Mouse (Mus musculus): ENCODE measurements around the gene Prpf19. TPM values are rescaled to one million over a fixed set of nuclear protein-coding genes. Genes with fewer than 3 reads are reported as not detected.
A peak's percentile ranks its signal among the peaks of the same experiment; 100 is the strongest.

Gene Prpf19
- polyA plus RNA-seq, 1 experiment from 2014 or later: 13.6 TPM

- peaks cover 35% of the 10 kb centered on the region for H3K27me3 ChIP-seq
- H3K4me2 ChIP-seq: peak overlapping the region; percentile 62
- peak overlapping the region; percentile 21; the same call in 1 of the 2 replicates for H3K9ac ChIP-seq
- H3K4me1 ChIP-seq (replicated peaks): no peaks in the 10 kb centered on the region; the same call in none of the 2 replicates
- H3K27ac ChIP-seq (replicated peaks): no peak overlapping the region
- H3K9me3 ChIP-seq (replicated peaks): no peaks in the 10 kb centered on the region
- H3K4me3 ChIP-seq (replicated peaks): peak overlapping the region; percentile 50
- H3K36me3 ChIP-seq (replicated peaks): peaks cover 12% of the 10 kb centered on the region
- peak; percentile 60 for ATAC-seq (ENCODE audit: insufficient read depth)
- under 1% methylated on average over 43 of the region's 43 CpGs for WGBS (ENCODE audit: insufficient replicate concordance)
Observed at GRCm38 (mm10) chr19:10869241-10869885, 25.7 kb upstream of the Prpf19 start.

GRCm38 (mm10) chr19:10869886-10870527, 25.0 kb upstream of the Prpf19 start, which contains the start of gene Tmem132a:
TSS of gene Tmem132a (minus strand) at chr19:10869940.
- WGBS (ENCODE audit: insufficient replicate concordance): 10% methylated on average over 8 of the region's 8 CpGs
- H3K4me3 ChIP-seq (replicated peaks): peak within 1 kb of the TSS; percentile 50
- H3K4me1 ChIP-seq (replicated peaks): no peaks in the 10 kb centered on the region; the same call in none of the 2 replicates
- peak within 1 kb of the TSS; percentile 21; the same call in 1 of the 2 replicates for H3K9ac ChIP-seq
- H3K27me3 ChIP-seq: peaks cover 35% of the 10 kb centered on the region
- peaks cover 12% of the 10 kb centered on the region for H3K36me3 ChIP-seq (replicated peaks)
- H3K27ac ChIP-seq (replicated peaks): no peak within 1 kb of the TSS
- H3K9me3 ChIP-seq (replicated peaks): no peaks in the 10 kb centered on the region
- ATAC-seq (ENCODE audit: insufficient read depth): no peak
- peak within 1 kb of the TSS; percentile 62 for H3K4me2 ChIP-seq

- Histone ChIP-seq H3K27me3 (peaks cover 35% of the 10 kb centered on the region), H3K4me2 (no peak overlapping the region), H3K27ac (replicated peaks) (no peak overlapping the region), H3K36me3 (replicated peaks) (peaks cover 12% of the 10 kb centered on the region), H3K9ac (no peak overlapping the region), H3K4me3 (replicated peaks) (no peak overlapping the region), H3K9me3 (replicated peaks) (no peaks in the 10 kb centered on the region), H3K4me1 (replicated peaks) (no peaks in the 10 kb centered on the region; the same call in none of the 2 replicates)
- WGBS (ENCODE audit: insufficient replicate concordance): 83% methylated on average over 3 of the region's 3 CpGs
- ATAC-seq (ENCODE audit: insufficient read depth): no peak
Observed at GRCm38 (mm10) chr19:10870676-10871075, 24.4 kb upstream of the Prpf19 start.

GRCm38 (mm10) chr19:10871328-10871961, 23.6 kb upstream of the Prpf19 start:
- peaks cover 35% of the 10 kb centered on the region for H3K27me3 ChIP-seq
- H3K4me2 ChIP-seq: no peak overlapping the region
- no peak for ATAC-seq (ENCODE audit: insufficient read depth)
- H3K4me3 ChIP-seq (replicated peaks): no peak overlapping the region
- 64% methylated on average over 14 of the region's 14 CpGs for WGBS (ENCODE audit: insufficient replicate concordance)
- H3K36me3 ChIP-seq (replicated peaks): peaks cover 12% of the 10 kb centered on the region
- no peak overlapping the region for H3K27ac ChIP-seq (replicated peaks)
- H3K4me1 ChIP-seq (replicated peaks): no peaks in the 10 kb centered on the region; the same call in none of the 2 replicates
- H3K9me3 ChIP-seq (replicated peaks): no peaks in the 10 kb centered on the region
- no peak overlapping the region for H3K9ac ChIP-seq

GRCm38 (mm10) chr19:10878201-10878837, 16.7 kb upstream of the Prpf19 start:
- Histone ChIP-seq H3K4me1 (replicated peaks) (peaks cover 31% of the 10 kb centered on the region), H3K9me3 (replicated peaks) (no peaks in the 10 kb centered on the region), H3K36me3 (replicated peaks) (peaks cover 7% of the 10 kb centered on the region), H3K27ac (replicated peaks) (no peak overlapping the region), H3K9ac (no peak overlapping the region), H3K4me3 (replicated peaks) (no peak overlapping the region), H3K27me3 (no peaks in the 10 kb centered on the region), H3K4me2 (no peak overlapping the region)
- ATAC-seq (ENCODE audit: insufficient read depth): no peak
- 75% methylated on average over 7 of the region's 7 CpGs for WGBS (ENCODE audit: insufficient replicate concordance)

- peak overlapping the region; percentile 60 for H3K4me3 ChIP-seq (replicated peaks)
- H3K9me3 ChIP-seq (replicated peaks): no peaks in the 10 kb centered on the region
- WGBS (ENCODE audit: insufficient replicate concordance): 31% methylated on average over 7 of the region's 7 CpGs
- H3K27ac ChIP-seq (replicated peaks): no peak overlapping the region
- H3K4me2 ChIP-seq: peak overlapping the region; percentile 94
- peak; percentile 18; the same call in 1 of the 2 replicates for ATAC-seq (ENCODE audit: insufficient read depth)
- H3K4me1 ChIP-seq (replicated peaks): peaks cover 31% of the 10 kb centered on the region
- H3K36me3 ChIP-seq (replicated peaks): no peaks in the 10 kb centered on the region
- no peaks in the 10 kb centered on the region for H3K27me3 ChIP-seq
- H3K9ac ChIP-seq: no peak overlapping the region
Observed at GRCm38 (mm10) chr19:10880085-10880974, 14.7 kb upstream of the Prpf19 start.

- H3K27ac ChIP-seq (replicated peaks): no peak overlapping the region
- ATAC-seq (ENCODE audit: insufficient read depth): peak; percentile 20
- WGBS (ENCODE audit: insufficient replicate concordance): 5% methylated on average over 14 of the region's 14 CpGs
Observed at GRCm38 (mm10) chr19:10880975-10881425, 14.0 kb upstream of the Prpf19 start.

GRCm38 (mm10) chr19:10881426-10882154, 13.4 kb upstream of the Prpf19 start, which contains the start of gene Tmem109:
TSS of gene Tmem109 (minus strand) at chr19:10882001.
- no peaks in the 10 kb centered on the region for H3K9me3 ChIP-seq (replicated peaks)
- H3K36me3 ChIP-seq (replicated peaks): no peaks in the 10 kb centered on the region
- peaks cover 31% of the 10 kb centered on the region for H3K4me1 ChIP-seq (replicated peaks)
- peak within 1 kb of the TSS; percentile 60 for H3K4me3 ChIP-seq (replicated peaks)
- no peaks in the 10 kb centered on the region for H3K27me3 ChIP-seq
- H3K9ac ChIP-seq: peak within 1 kb of the TSS; percentile 56
- H3K27ac ChIP-seq (replicated peaks): peak within 1 kb of the TSS; percentile 55
- WGBS (ENCODE audit: insufficient replicate concordance): under 1% methylated on average over 49 of the region's 49 CpGs
- H3K4me2 ChIP-seq: peak within 1 kb of the TSS; percentile 94
- ATAC-seq (ENCODE audit: insufficient read depth): peak; percentile 84

More at GRCm38 (mm10) chr19:10880975-10881425, 14.0 kb upstream of the Prpf19 start:
- Histone ChIP-seq H3K9ac (peak overlapping the region; percentile 56), H3K4me2 (peak overlapping the region; percentile 94), H3K9me3 (replicated peaks) (no peaks in the 10 kb centered on the region), H3K4me3 (replicated peaks) (peak overlapping the region; percentile 60), H3K27me3 (no peaks in the 10 kb centered on the region), H3K4me1 (replicated peaks) (peaks cover 31% of the 10 kb centered on the region), H3K36me3 (replicated peaks) (no peaks in the 10 kb centered on the region)

GRCm38 (mm10) chr19:10892201-10892600, 2.8 kb upstream of the Prpf19 start:
- Histone ChIP-seq H3K4me2 (no peak overlapping the region), H3K36me3 (replicated peaks) (no peaks in the 10 kb centered on the region), H3K9ac (no peak overlapping the region), H3K27ac (replicated peaks) (no peak overlapping the region), H3K9me3 (replicated peaks) (no peaks in the 10 kb centered on the region), H3K27me3 (no peaks in the 10 kb centered on the region), H3K4me1 (replicated peaks) (peaks cover 27% of the 10 kb centered on the region), H3K4me3 (replicated peaks) (no peak overlapping the region)
- WGBS (ENCODE audit: insufficient replicate concordance): 60% methylated on average over 3 of the region's 3 CpGs
- ATAC-seq (ENCODE audit: insufficient read depth): no peak

Data from liver, embryonic 15.5 days (tissue).